Mouse (Mus musculus) small intestine, adult 2 months (tissue): Measurements from ENCODE around the gene H3f3a.

Experiments
- CTCF ChIP-seq: fragments of 200-500 bp; IDR thresholded peaks from 2 replicates; pipeline ENCODE4 v1.5.1; 2012; ENCODE audit warnings: low read depth, mild to moderate bottlenecking, control low read depth, inconsistent platforms, low read length, moderate library complexity, mixed read lengths; ENCODE audit not compliant: insufficient replicate concordance, insufficient read length; ENCODE audit errors: extremely low read depth
- POLR2A ChIP-seq: fragments of 200-500 bp; IDR thresholded peaks from 2 replicates; pipeline ENCODE4 v1.6.1; 2012; ENCODE audit warnings: low read depth, mild to moderate bottlenecking, control low read depth, inconsistent platforms, low read length, moderate library complexity

DNA sequence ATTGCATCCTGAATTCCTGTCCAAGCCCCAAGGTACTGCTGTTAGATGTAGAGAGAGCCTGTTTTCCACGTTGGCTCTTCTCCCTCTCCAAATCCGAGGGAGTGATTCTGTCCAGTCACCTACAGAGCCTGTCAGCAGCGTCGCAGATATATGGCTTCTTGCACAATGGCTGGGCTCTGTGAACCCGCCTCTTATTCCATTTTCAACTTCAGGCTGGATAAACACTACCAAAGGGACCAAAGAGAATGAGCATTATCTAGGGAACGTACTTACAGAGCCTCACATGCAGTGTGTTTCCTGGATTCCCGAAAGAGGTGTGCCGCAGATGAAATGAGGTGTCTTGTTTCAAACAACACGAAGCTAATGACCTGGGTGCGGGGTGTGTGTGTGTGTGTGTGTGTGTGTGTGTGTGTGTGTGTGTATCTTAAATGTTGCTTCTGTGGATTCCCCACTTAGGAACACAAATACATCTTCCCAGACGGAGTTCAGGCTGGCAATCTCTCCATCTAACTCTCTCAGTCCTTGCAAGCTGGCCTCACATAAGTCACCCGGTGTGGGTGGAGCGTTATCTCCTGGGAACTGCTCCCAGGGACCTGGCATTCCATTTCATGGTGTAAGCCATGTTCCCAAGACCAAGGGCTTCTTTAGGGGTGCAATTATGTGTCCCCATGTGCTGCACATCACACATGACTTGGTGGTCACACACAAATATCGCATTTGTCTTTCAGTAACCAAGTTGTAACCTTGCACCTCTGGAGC, 17.0 kb upstream of the H3f3a start:
- no peak for TF ChIP-seq POLR2A
- TF ChIP-seq CTCF: no peak
